Mouse (Mus musculus) limb, embryonic 14.5 days (tissue): Measurements from ENCODE around the gene Agtrap. TPM values are rescaled to one million over a fixed set of nuclear protein-coding genes. Genes with fewer than 3 reads are reported as not detected.
"Not testable (repeated sequence)": the region's sequence is repeated elsewhere in the genome, so short reads cannot be mapped to it uniquely, and the experiment has no call there.

Experiments
- ATAC-seq: fragments of 200-750 bp; cut with Nextera tagmentation; 2 replicates; pipeline ENCODE4 v1.8.0; 2017; ENCODE audit warnings: low read depth, moderate number of reproducible peaks, moderate TSS enrichment; ENCODE audit not compliant: low FRiP score
- DNase-seq: peaks from one replicate; pipeline ENCODE4 v3.0.0-alpha.2; 2015; ENCODE audit warnings: low spot score
- H3K27ac ChIP-seq: fragments of 300-500 bp; sonication (generic); replicated peaks from 2 replicates; pipeline ENCODE4 v1.5.1; 2014; ENCODE audit warnings: low read depth, mild to moderate bottlenecking, low read length, moderate library complexity, mixed read lengths
- H3K27me3 ChIP-seq: fragments of 300-500 bp; sonication (generic); 2 replicates; pipeline ENCODE4 v1.6.1; 2014; ENCODE audit warnings: low read length, mixed read lengths; ENCODE audit not compliant: control insufficient read depth, insufficient read depth
- H3K36me3 ChIP-seq: fragments of 300-500 bp; sonication (generic); 2 replicates; pipeline ENCODE4 v1.6.1; 2014; ENCODE audit warnings: mild to moderate bottlenecking, low read length, moderate library complexity, mixed read lengths; ENCODE audit not compliant: control insufficient read depth, insufficient read depth
- H3K4me1 ChIP-seq: fragments of 300-500 bp; sonication (generic); 2 replicates; pipeline ENCODE4 v1.6.1; 2014; ENCODE audit warnings: antibody characterized with exemption, low read length, mixed read lengths; ENCODE audit not compliant: control insufficient read depth, insufficient read depth
- H3K4me2 ChIP-seq: fragments of 300-500 bp; sonication (generic); replicated peaks from 2 replicates; pipeline ENCODE4 v1.6.1; 2014; ENCODE audit warnings: low read depth, mild to moderate bottlenecking, low read length, moderate library complexity; ENCODE audit not compliant: severe bottlenecking
- H3K4me3 ChIP-seq: fragments of 300-500 bp; sonication (generic); replicated peaks from 2 replicates; pipeline ENCODE4 v1.5.1; 2014; ENCODE audit warnings: low read length
- H3K9ac ChIP-seq: fragments of 300-500 bp; sonication (generic); 2 replicates; pipeline ENCODE4 v1.6.1; 2014; ENCODE audit warnings: mild to moderate bottlenecking, low read depth, low read length, moderate library complexity; ENCODE audit not compliant: severe bottlenecking
- H3K9me3 ChIP-seq: fragments of 300-500 bp; sonication (generic); 2 replicates; pipeline ENCODE4 v1.6.1; 2016; ENCODE audit warnings: low read length; ENCODE audit not compliant: control insufficient read depth
- POLR2A ChIP-seq: fragments of 200-500 bp; IDR thresholded peaks from 2 replicates; pipeline ENCODE4 v1.8.0; 2012; ENCODE audit warnings: inconsistent platforms, mild to moderate bottlenecking, moderate library complexity, borderline replicate concordance; ENCODE audit not compliant: insufficient read depth, insufficient read length; ENCODE audit errors: extremely low read depth
- WGBS: fragments of 180-500 bp; shearing (Covaris S2); extraction: QIAGEN DNeasy Blood & Tissue Kit; methylation state at CpG from one replicate; pipeline ENCODE4 v1.1.7; 2014; 5-methylcytosine and 5-hydroxymethylcytosine counted together
- polyA plus RNA-seq, 2 experiments: library from polyadenylated mRNA; depleted of rRNA in 1 of 2; stranded (reverse) in 1 of 2; unstranded in 1 of 2; fragments of >200 nt; fragmentation: Nextera tagmentation in 1 of 2; extraction: Ambion mirVana in 1 of 2; gene quantifications; 2 replicates each; pipeline versions ENCODE4 v1.2.1 to v1.2.3; 2012 to 2014

The Agtrap gene
- polyA plus RNA-seq, 2 experiments, result 11.0 to 17.6 TPM

DNA sequence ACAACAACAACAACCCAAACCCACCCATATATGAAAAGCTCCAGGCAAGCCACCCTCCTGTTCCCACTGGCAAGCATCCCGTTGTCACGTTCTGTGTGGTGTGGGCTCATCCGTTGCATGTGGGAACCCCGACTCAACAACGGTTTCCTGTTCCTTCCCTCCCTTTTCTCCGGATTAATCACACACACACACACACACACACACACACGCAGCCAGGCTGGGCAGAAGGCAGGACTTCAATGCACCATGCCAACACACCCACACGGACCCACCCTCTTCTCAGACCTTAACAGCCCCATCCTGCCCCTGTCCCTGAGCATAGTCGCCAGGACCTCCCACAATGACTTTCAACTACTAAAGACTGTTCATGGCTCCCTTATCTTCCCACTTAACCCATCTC, 32.7 kb upstream of the Agtrap start:
- 76% methylated on average over 9 of the region's 9 CpGs for WGBS

DNA sequence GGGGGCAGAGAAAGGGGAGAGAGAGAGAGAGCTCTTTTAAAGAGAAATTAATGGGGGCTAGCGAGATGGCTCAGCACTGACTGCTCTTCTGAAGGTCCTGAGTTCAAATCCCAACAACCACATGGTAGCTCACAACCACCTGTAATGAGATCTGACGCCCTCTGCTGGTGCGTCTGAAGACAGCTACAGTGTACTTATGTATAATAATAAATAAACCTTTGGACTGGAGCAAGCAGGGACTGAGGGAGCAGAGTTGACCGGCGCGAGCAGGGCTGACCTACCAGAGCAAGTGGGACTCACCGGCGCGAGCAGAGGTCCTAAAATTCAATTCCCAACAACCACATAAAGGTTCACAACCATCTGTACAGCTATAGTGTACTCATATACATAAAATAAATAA, 31.7 kb upstream of the Agtrap start:
- H3K4me3 ChIP-seq, H3K9ac ChIP-seq, H3K27me3 ChIP-seq, H3K36me3 ChIP-seq, DNase-seq, H3K9me3 ChIP-seq, H3K27ac ChIP-seq, H3K4me2 ChIP-seq, ATAC-seq: not testable (repeated sequence)
- 88% methylated on average over 9 of the region's 9 CpGs for WGBS
- H3K4me1 ChIP-seq, result peaks cover 16% of the 10 kb centered on the region

More for the DNA sequence above, 32.7 kb upstream of the Agtrap start:
- Histone ChIP-seq H3K9ac (no peak overlapping the region), H3K27me3 (no peaks in the 10 kb centered on the region), H3K4me1 (peaks cover 12% of the 10 kb centered on the region), H3K36me3 (no peaks in the 10 kb centered on the region), H3K4me3 (no peak overlapping the region), H3K27ac (no peak overlapping the region), H3K9me3 (no peaks in the 10 kb centered on the region), H3K4me2 (no peak overlapping the region)
- ATAC-seq (no peak), DNase-seq (no peak)
- no peak for TF ChIP-seq POLR2A

DNA sequence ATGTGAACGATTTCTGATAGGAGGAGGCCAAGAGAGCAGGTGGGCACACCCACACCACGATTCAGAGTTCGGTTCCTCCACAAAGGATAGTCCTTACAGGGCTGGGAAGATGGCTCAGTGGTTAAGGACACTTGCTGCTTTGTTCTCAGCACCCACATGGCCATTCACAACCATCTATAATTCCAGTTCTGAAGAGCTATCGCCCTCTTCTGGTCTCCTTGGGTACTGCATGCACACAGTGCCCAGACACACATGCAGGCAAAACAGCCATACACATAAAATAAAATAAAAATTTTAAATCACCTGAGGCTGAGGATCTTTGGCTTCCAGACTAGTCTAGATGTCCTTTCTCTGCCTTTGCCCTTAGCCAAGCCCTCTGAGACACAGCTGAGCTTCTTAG, 29.6 kb upstream of the Agtrap start:
- 77% methylated on average over 4 of the region's 4 CpGs for WGBS
- ATAC-seq, result no peak
- DNase-seq, result no peak

GRCm38 (mm10) chr4:148116657-148117056, 28.8 kb upstream of the Agtrap start:
- no peaks in the 10 kb centered on the region for H3K36me3 ChIP-seq
- DNase-seq (no peak), ATAC-seq (no peak)
- TF ChIP-seq POLR2A, result no peak
- H3K4me2 ChIP-seq, result no peak overlapping the region
- no peaks in the 10 kb centered on the region for H3K9me3 ChIP-seq
- H3K27me3 ChIP-seq, result no peaks in the 10 kb centered on the region
- no peak overlapping the region for H3K9ac ChIP-seq
- H3K27ac ChIP-seq, result no peak overlapping the region
- H3K4me3 ChIP-seq, result no peak overlapping the region
- peaks cover 7% of the 10 kb centered on the region; the same call in 1 of the 2 replicates for H3K4me1 ChIP-seq
- 81% methylated on average over 4 of the region's 4 CpGs for WGBS

More for the DNA sequence above, 29.6 kb upstream of the Agtrap start:
- Histone ChIP-seq H3K9me3 (no peaks in the 10 kb centered on the region), H3K27ac (no peak overlapping the region), H3K4me2 (no peak overlapping the region), H3K36me3 (no peaks in the 10 kb centered on the region), H3K4me3 (no peak overlapping the region), H3K27me3 (no peaks in the 10 kb centered on the region), H3K9ac (no peak overlapping the region), H3K4me1 (peaks cover 12% of the 10 kb centered on the region)
- TF ChIP-seq POLR2A, result no peak

- H3K4me3 ChIP-seq, result no peak overlapping the region
- no peak for TF ChIP-seq POLR2A
- no peaks in the 10 kb centered on the region for H3K36me3 ChIP-seq
- 5% methylated on average over 15 of the region's 15 CpGs for WGBS
- peak overlapping the region; percentile 36; the same call in 1 of the 2 replicates for H3K9ac ChIP-seq
- no peak for DNase-seq
- peaks cover 7% of the 10 kb centered on the region; the same call in 1 of the 2 replicates for H3K4me1 ChIP-seq
- peak; percentile 25; the same call in 1 of the 2 replicates for ATAC-seq
- no peak overlapping the region for H3K27ac ChIP-seq
- no peaks in the 10 kb centered on the region for H3K9me3 ChIP-seq
- H3K27me3 ChIP-seq, result no peaks in the 10 kb centered on the region
- H3K4me2 ChIP-seq, result peak overlapping the region; percentile 27; the same call in 1 of the 2 replicates
Measured at GRCm38 (mm10) chr4:148115467-148115866, 27.6 kb upstream of the Agtrap start.
